7 mouse cellular contexts compared by ENCODE assay signal in genomic region chr5:111761574-111761973, GRCm38 (mm10). TPM values are rescaled to one million over a fixed set of nuclear protein-coding genes. Genes with fewer than 3 reads are reported as not detected.
DNase-seq lines count a peak whose midpoint lies in the region; ATAC-seq and TF ChIP-seq lines count a peak whose summit lies in the region.

No protein-coding gene starts in this region.

- WGBS in heart, postnatal 0 days, result 0% methylated on average over 12 of the region's 12 CpGs
- under 1% methylated on average over 12 of the region's 12 CpGs for WGBS in liver, postnatal 0 days (ENCODE audit: insufficient replicate concordance)

- H3K4me3 ChIP-seq in E14TG2a.4 (replicated peaks; ENCODE audit: low read length), result peak overlapping the region; percentile 64
- peak overlapping the region; percentile 30 for H3K4me3 ChIP-seq in heart, postnatal 0 days (ENCODE audit: low read depth, low read length)
- H3K4me3 ChIP-seq in liver, postnatal 0 days (ENCODE audit: low read depth, low read length), result no peak overlapping the region

- no peaks in the 10 kb centered on the region for H3K9me3 ChIP-seq in E14TG2a.4 (ENCODE audit: low read length)
- no peaks in the 10 kb centered on the region for H3K9me3 ChIP-seq in heart, postnatal 0 days (replicated peaks; ENCODE audit: control insufficient read depth, low read length)
- no peaks in the 10 kb centered on the region for H3K9me3 ChIP-seq in liver, postnatal 0 days (ENCODE audit: low read length)

- TF ChIP-seq EP300 in heart, postnatal 0 days (IDR thresholded peaks at IDR 0.05; ENCODE audit: low read depth), result no peak
- TF ChIP-seq EP300 in liver, postnatal 0 days (IDR thresholded peaks at IDR 0.05; ENCODE audit: low read depth), result no peak

- ATAC-seq in heart, postnatal 0 days (ENCODE audit: insufficient read depth, low read depth), result no peak
- ATAC-seq in liver, postnatal 0 days, result no peak

- H3K4me2 ChIP-seq in heart, postnatal 0 days (ENCODE audit: low read depth, low read length), result peak overlapping the region; percentile 66
- H3K4me2 ChIP-seq in liver, postnatal 0 days (ENCODE audit: low read depth, low read length), result peak overlapping the region; percentile 36; the same call in 1 of the 2 replicates

- H3K36me3 ChIP-seq in E14TG2a.4 (ENCODE audit: insufficient read depth, low read length), result no peaks in the 10 kb centered on the region
- no peaks in the 10 kb centered on the region for H3K36me3 ChIP-seq in heart, postnatal 0 days (replicated peaks; ENCODE audit: control insufficient read depth, insufficient read depth, low read length)
- H3K36me3 ChIP-seq in liver, postnatal 0 days (replicated peaks; ENCODE audit: insufficient read depth, low read length), result no peaks in the 10 kb centered on the region

- 0 out of 2 replicates have a peak overlapping the region, but pooled peaks have one; percentile 60 for H3K27ac ChIP-seq in heart, postnatal 0 days (ENCODE audit: low read depth)
- H3K27ac ChIP-seq in liver, postnatal 0 days (ENCODE audit: low read depth), result no peak overlapping the region

- TF ChIP-seq CTCF in E14TG2a.4 (conservative IDR thresholded peaks at IDR 0.05; ENCODE audit: low read length), result no peak
- TF ChIP-seq CTCF in heart, postnatal 0 days (IDR thresholded peaks at IDR 0.05; ENCODE audit: low read depth), result no peak
- TF ChIP-seq CTCF in liver, postnatal 0 days (IDR thresholded peaks at IDR 0.05; ENCODE audit: low read depth), result no peak

- H3K4me1 ChIP-seq in E14TG2a.4 (replicated peaks; ENCODE audit: low read depth, low read length), result peaks cover 63% of the 10 kb centered on the region
- H3K4me1 ChIP-seq in heart, postnatal 0 days (ENCODE audit: control insufficient read depth, insufficient read depth), result peaks cover 10% of the 10 kb centered on the region
- H3K4me1 ChIP-seq in liver, postnatal 0 days (ENCODE audit: insufficient read depth), result no peaks in the 10 kb centered on the region

- H3K27me3 ChIP-seq in E14TG2a.4 (ENCODE audit: insufficient read depth, low read length), result peaks cover 20% of the 10 kb centered on the region
- H3K27me3 ChIP-seq in heart, postnatal 0 days (ENCODE audit: control insufficient read depth, insufficient read depth, low read length), result no peaks in the 10 kb centered on the region
- H3K27me3 ChIP-seq in liver, postnatal 0 days (ENCODE audit: insufficient read depth, low read length), result peaks cover 7% of the 10 kb centered on the region; the same call in 1 of the 2 replicates

- peak; percentile 85 for DNase-seq in R1 (ENCODE audit: low read depth, low spot score)
- DNase-seq in heart, postnatal 0 days (ENCODE audit: low spot score), result peak; percentile 45
- no peak for DNase-seq in liver, postnatal 0 days
- no peak for DNase-seq in thymus, postnatal 4 days
- DNase-seq in natural killer cell, adult 2 months (ENCODE audit: low spot score in 2 of 2), result no peak
- DNase-seq in ovary, postnatal 14 days (ENCODE audit: low spot score), result no peak

- H3K9ac ChIP-seq in heart, postnatal 0 days (replicated peaks; ENCODE audit: low read depth, low read length), result 0 out of 2 replicates have a peak overlapping the region, but pooled peaks have one; percentile 28
- no peak overlapping the region for H3K9ac ChIP-seq in liver, postnatal 0 days (replicated peaks)

RNA-seq across cellular contexts. Expression of gene Gm26897, which starts 27.9 kb away (rescaled TPM):
- total RNA-seq in heart, postnatal 0 days (2014; rRNA removed; ENCODE audit: low replicate concordance), result not detected in 2 replicates
- not detected in 2 replicates for polyA plus RNA-seq in heart, postnatal 0 days (2015; fragmentation: Nextera tagmentation; extraction: Ambion mirVana)
- not detected in 2 replicates for polyA plus RNA-seq in liver, postnatal 0 days (2015; fragmentation: Nextera tagmentation; extraction: Ambion mirVana)

Comparison
In these comparisons a context has a peak if more than half of its experiments do, and no peak if none do; other contexts are left out.
1. DNase-seq: peak in R1 (single experiment) and heart, postnatal 0 days (single experiment); none in liver, postnatal 0 days (single experiment), thymus, postnatal 4 days (single experiment), natural killer cell, adult 2 months (0 of 2) and ovary, postnatal 14 days (single experiment).